Mouse (Mus musculus) forebrain, embryonic 13.5 days (tissue): ENCODE data around the gene Gba. TPM values are rescaled to one million over a fixed set of nuclear protein-coding genes. Genes with fewer than 3 reads are reported as not detected.
A peak's percentile ranks its signal among the peaks of the same experiment; 100 is the strongest.

Experiments
- ATAC-seq: fragments of 200-750 bp; cut with Nextera tagmentation; 2 replicates; pipeline ENCODE4 v1.8.0; 2017
- H3K27ac ChIP-seq: fragments of 300-500 bp; sonication (generic); 2 replicates; pipeline ENCODE4 v1.5.1; 2015; ENCODE audit warnings: inconsistent platforms, mild to moderate bottlenecking, moderate library complexity
- H3K27me3 ChIP-seq: fragments of 300-500 bp; sonication (generic); 2 replicates; pipeline ENCODE4 v1.6.1; 2015; ENCODE audit warnings: mild to moderate bottlenecking, inconsistent platforms
- H3K36me3 ChIP-seq: fragments of 300-500 bp; sonication (generic); 2 replicates; pipeline ENCODE4 v1.6.1; 2015; ENCODE audit warnings: mild to moderate bottlenecking, inconsistent platforms; ENCODE audit not compliant: poor library complexity, severe bottlenecking
- H3K4me1 ChIP-seq: fragments of 300-500 bp; sonication (generic); 2 replicates; pipeline ENCODE4 v1.6.1; 2015; ENCODE audit warnings: inconsistent platforms
- H3K4me2 ChIP-seq: fragments of 300-500 bp; sonication (generic); 2 replicates; pipeline ENCODE4 v1.6.1; 2015; ENCODE audit warnings: inconsistent platforms, mild to moderate bottlenecking, moderate library complexity
- H3K4me3 ChIP-seq: fragments of 300-500 bp; sonication (generic); 2 replicates; pipeline ENCODE4 v1.5.1; 2015; ENCODE audit warnings: mild to moderate bottlenecking, inconsistent platforms
- H3K9ac ChIP-seq: fragments of 300-500 bp; sonication (generic); 2 replicates; pipeline ENCODE4 v1.6.1; 2015; ENCODE audit warnings: mild to moderate bottlenecking, inconsistent platforms
- H3K9me3 ChIP-seq: fragments of 300-500 bp; sonication (generic); replicated peaks from 2 replicates; pipeline ENCODE4 v1.6.1; 2016; ENCODE audit warnings: inconsistent platforms
- WGBS: fragments of 180-500 bp; shearing (Covaris S2); methylation state at CpG from one replicate; pipeline ENCODE4 v1.1.7; 2015; 5-methylcytosine and 5-hydroxymethylcytosine counted together
- microRNA counts: library from miRNA; unstranded; fragments of <30 nt; microRNA quantifications from one replicate; lab custom pipeline; 2016
- microRNA-seq: library from miRNA; unstranded; fragments of <30 nt; microRNA quantifications from one replicate; pipeline ENCODE4, GENCODE M21; 2016
- polyA plus RNA-seq: library from polyadenylated mRNA; unstranded; fragments of >200 nt; fragmentation: Nextera tagmentation; extraction: Ambion mirVana; gene quantifications from 2 replicates; pipeline ENCODE4 v1.2.1, GENCODE M21; 2015

Gene Gba
- polyA plus RNA-seq, 1 experiment from 2014 or later: 34.6 TPM

- Histone ChIP-seq H3K9ac (no peak overlapping the region), H3K4me1 (peaks cover 31% of the 10 kb centered on the region), H3K9me3 (no peaks in the 10 kb centered on the region), H3K27me3 (peaks cover 10% of the 10 kb centered on the region; the same call in 1 of the 2 replicates), H3K27ac (no peak overlapping the region), H3K4me3 (no peak overlapping the region), H3K36me3 (peaks cover 19% of the 10 kb centered on the region), H3K4me2 (no peak overlapping the region)
- no peak for ATAC-seq
- WGBS: 20% methylated on average over 7 of the region's 7 CpGs
Observed at GRCm38 (mm10) chr3:89250435-89251040, 47.8 kb downstream of the Gba start.

GRCm38 (mm10) chr3:89251365-89251895, 48.7 kb downstream of the Gba start:
- H3K4me1 ChIP-seq: peaks cover 25% of the 10 kb centered on the region
- H3K4me2 ChIP-seq: peak overlapping the region; percentile 10; the same call in 1 of the 2 replicates
- no peak overlapping the region for H3K4me3 ChIP-seq
- 10% methylated on average over 17 of the region's 17 CpGs for WGBS
- H3K9me3 ChIP-seq: no peaks in the 10 kb centered on the region
- ATAC-seq: no peak
- no peak overlapping the region for H3K27ac ChIP-seq
- peaks cover 10% of the 10 kb centered on the region; the same call in 1 of the 2 replicates for H3K27me3 ChIP-seq
- no peak overlapping the region for H3K9ac ChIP-seq
- peaks cover 19% of the 10 kb centered on the region for H3K36me3 ChIP-seq

GRCm38 (mm10) chr3:89254994-89255393, 52.3 kb downstream of the Gba start:
- no peak overlapping the region for H3K27ac ChIP-seq
- H3K4me2 ChIP-seq: no peak overlapping the region
- H3K9me3 ChIP-seq: no peaks in the 10 kb centered on the region
- WGBS: 92% methylated on average over 5 of the region's 5 CpGs
- H3K4me1 ChIP-seq: peaks cover 11% of the 10 kb centered on the region
- H3K9ac ChIP-seq: no peak overlapping the region
- H3K4me3 ChIP-seq: no peak overlapping the region
- H3K27me3 ChIP-seq: peaks cover 10% of the 10 kb centered on the region; the same call in 1 of the 2 replicates
- H3K36me3 ChIP-seq: no peaks in the 10 kb centered on the region
- no peak for ATAC-seq

DNA sequence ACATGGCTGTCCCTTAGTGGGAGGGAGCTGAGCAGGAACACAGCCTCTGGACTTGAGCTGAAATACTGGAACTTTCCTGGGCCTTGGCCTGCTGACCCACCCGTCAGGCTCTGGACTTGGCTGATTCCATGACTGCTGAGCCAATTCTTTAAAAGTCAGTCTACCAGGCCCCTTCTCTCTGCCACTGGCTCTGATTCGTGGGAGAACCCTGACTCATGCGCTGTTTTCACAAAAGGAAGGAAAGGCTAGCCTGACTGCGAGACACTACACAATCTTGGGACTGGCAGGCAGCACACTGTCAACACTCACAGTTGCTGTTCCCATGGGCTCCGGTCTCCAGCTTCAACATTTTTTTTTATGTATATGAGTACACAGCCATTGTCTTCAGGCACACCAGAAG, 53.4 kb downstream of the Gba start:
- Histone ChIP-seq H3K4me2 (no peak overlapping the region), H3K27ac (no peak overlapping the region), H3K9me3 (no peaks in the 10 kb centered on the region), H3K36me3 (no peaks in the 10 kb centered on the region), H3K4me1 (peaks cover 5% of the 10 kb centered on the region), H3K4me3 (no peak overlapping the region), H3K27me3 (peaks cover 7% of the 10 kb centered on the region; the same call in 1 of the 2 replicates), H3K9ac (no peak overlapping the region)
- 81% methylated on average over 5 of the region's 5 CpGs for WGBS
- no peak for ATAC-seq

MicroRNAs within 50 kb of the gene (microRNA counts, 519-probe panel; counts per million panel counts)
- 4,275 counts per million, percentile 82 among the panel's probes with 10 or more counts for microRNA mmu-miR-92b (lab: Ali Mortazavi, UCI)

Small RNA genes within 50 kb of the gene (microRNA-seq; reads per million reads assigned to microRNA genes)
- gene Mir92b: 13,595 reads per million, percentile 96 among the genes with 10 or more reads in this experiment

Other genes with a start within 250 kb of the Gba start
- 38.4 and 40.5 TPM in 2 replicates for gene Rusc1, start 109.6 kb upstream of the Gba start, polyA plus RNA-seq
- gene Gm43738, start 101.8 kb upstream of the Gba start, polyA plus RNA-seq: not detected in 2 replicates
- gene Fdps, start 101.0 kb upstream of the Gba start, polyA plus RNA-seq: 315 and 326 TPM in 2 replicates
- 0.09 and 0.26 TPM in 2 replicates for gene Pklr, start 66.8 kb upstream of the Gba start, polyA plus RNA-seq
- 19.0 and 19.6 TPM in 2 replicates for gene Hcn3, start 42.7 kb upstream of the Gba start, polyA plus RNA-seq
- 25.0 and 26.2 TPM in 2 replicates for gene Clk2, start 38.1 kb upstream of the Gba start, polyA plus RNA-seq
- 102 and 109 TPM in 2 replicates for gene Scamp3, start 25.5 kb upstream of the Gba start, polyA plus RNA-seq
- 15.1 and 23.0 TPM in 2 replicates for gene Fam189b, start 19.8 kb upstream of the Gba start, polyA plus RNA-seq
- gene Thbs3, start 12.3 kb downstream of the Gba start, polyA plus RNA-seq: 79.2 and 96.1 TPM in 2 replicates
- gene Mtx1, start 24.2 kb downstream of the Gba start, polyA plus RNA-seq: 196 and 201 TPM in 2 replicates
- gene Muc1, start 26.1 kb downstream of the Gba start, polyA plus RNA-seq: 2.8 and 3.1 TPM in 2 replicates
- 221 and 237 TPM in 2 replicates for gene Krtcap2, start 43.0 kb downstream of the Gba start, polyA plus RNA-seq
- 36.6 and 43.2 TPM in 2 replicates for gene Trim46, start 43.4 kb downstream of the Gba start, polyA plus RNA-seq
- 100 and 106 TPM in 2 replicates for gene Dpm3, start 56.4 kb downstream of the Gba start, polyA plus RNA-seq
- gene Slc50a1, start 67.6 kb downstream of the Gba start, polyA plus RNA-seq: 25.8 and 32.7 TPM in 2 replicates
- gene Efna1, start 78.2 kb downstream of the Gba start, polyA plus RNA-seq: 9.5 and 10.9 TPM in 2 replicates
- 18.7 and 23.4 TPM in 2 replicates for gene Efna3, start 120.0 kb downstream of the Gba start, polyA plus RNA-seq
- 16.0 and 16.3 TPM in 2 replicates for gene Efna4, start 135.1 kb downstream of the Gba start, polyA plus RNA-seq
- 24.1 and 27.5 TPM in 2 replicates for gene Adam15, start 147.1 kb downstream of the Gba start, polyA plus RNA-seq
- 0.06 and 0.13 TPM in 2 replicates for gene Dcst2, start 159.0 kb downstream of the Gba start, polyA plus RNA-seq
- 0.37 and 0.57 TPM in 2 replicates for gene Dcst1, start 162.3 kb downstream of the Gba start, polyA plus RNA-seq
- 0.41 and 0.67 TPM in 2 replicates for gene Zbtb7b, start 191.8 kb downstream of the Gba start, polyA plus RNA-seq
- 0.52 and 0.55 TPM in 2 replicates for gene Lenep, start 199.9 kb downstream of the Gba start, polyA plus RNA-seq
- gene Flad1, start 208.9 kb downstream of the Gba start, polyA plus RNA-seq: 36.3 and 39.4 TPM in 2 replicates
- gene Cks1b, start 215.5 kb downstream of the Gba start, polyA plus RNA-seq: 352 TPM in 2 replicates
- gene Shc1, start 215.5 kb downstream of the Gba start, polyA plus RNA-seq: 15.9 and 16.7 TPM in 2 replicates
- 30.4 and 32.4 TPM in 2 replicates for gene Pygo2, start 227.3 kb downstream of the Gba start, polyA plus RNA-seq
- 10.2 TPM in 2 replicates for gene Pbxip1, start 233.8 kb downstream of the Gba start, polyA plus RNA-seq